Mouse (Mus musculus): ENCODE results near the gene Pkd1l2.

DNA sequence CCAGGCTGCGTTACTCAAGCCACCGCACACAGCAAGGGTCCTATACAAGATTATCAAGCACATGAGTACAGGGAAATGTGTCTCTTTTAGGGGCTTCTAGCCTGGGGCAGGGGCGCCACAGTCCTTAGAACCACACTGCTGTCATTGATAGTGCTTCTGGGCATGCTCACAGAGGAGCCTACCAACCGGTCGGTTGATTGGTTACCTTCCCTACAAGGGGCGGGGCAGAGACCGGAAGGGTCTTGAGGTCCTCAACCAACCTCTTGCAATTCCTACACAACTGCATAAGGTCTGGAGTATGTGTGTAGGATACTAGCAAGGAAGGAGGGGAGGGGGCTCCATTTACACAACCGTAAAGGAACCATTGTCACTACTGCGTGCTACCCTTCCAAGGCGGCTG is 53.6 kb downstream of the Pkd1l2 start:
- TF ChIP-seq ZNF384 (IDR thresholded peaks at IDR 0.05; ENCODE audit: low read depth, low read length) (no peak), MAFK (IDR thresholded peaks at IDR 0.05; ENCODE audit: insufficient read depth, low read depth, low read length) (no peak), HCFC1 (IDR thresholded peaks at IDR 0.05; ENCODE audit: borderline replicate concordance, insufficient read depth, low read length) (no peak), CHD2 (IDR thresholded peaks at IDR 0.05; ENCODE audit: low read depth, low read length) (no peak), ZC3H11A (IDR thresholded peaks at IDR 0.05; ENCODE audit: borderline replicate concordance, low read depth, low read length) (no peak)

All from ES-E14 (cell line).